Mouse (Mus musculus) heart, postnatal 0 days (tissue): Measurements from ENCODE around the gene Slc2a10. TPM values are rescaled to one million over a fixed set of nuclear protein-coding genes. Genes with fewer than 3 reads are reported as not detected.
A peak's percentile ranks its signal among the peaks of the same experiment; 100 is the strongest.

ENCODE experiments used
- ATAC-seq: fragments of 200-750 bp; cut with Nextera tagmentation; 2 replicates; pipeline ENCODE4 v1.8.0; 2017; ENCODE audit warnings: low read depth, moderate number of reproducible peaks, moderate library complexity; ENCODE audit not compliant: insufficient read depth
- DNase-seq: peaks from one replicate; pipeline ENCODE4 v3.0.0-alpha.2; 2016; ENCODE audit warnings: low spot score
- H3K27ac ChIP-seq: fragments of 300-500 bp; sonication (generic); 2 replicates; pipeline ENCODE4 v1.5.1; 2014; ENCODE audit warnings: low read depth, mild to moderate bottlenecking
- H3K27me3 ChIP-seq: fragments of 300-500 bp; sonication (generic); 2 replicates; pipeline ENCODE4 v1.6.1; 2014; ENCODE audit warnings: low read length, mixed read lengths; ENCODE audit not compliant: control insufficient read depth, insufficient read depth
- H3K36me3 ChIP-seq: fragments of 300-500 bp; sonication (generic); replicated peaks from 2 replicates; pipeline ENCODE4 v1.6.1; 2014; ENCODE audit warnings: low read length, mixed read lengths; ENCODE audit not compliant: control insufficient read depth, insufficient read depth
- H3K4me1 ChIP-seq: fragments of 300-500 bp; sonication (generic); 2 replicates; pipeline ENCODE4 v1.6.1; 2014; ENCODE audit warnings: antibody characterized with exemption; ENCODE audit not compliant: control insufficient read depth, insufficient read depth
- H3K4me2 ChIP-seq: fragments of 300-500 bp; sonication (generic); 2 replicates; pipeline ENCODE4 v1.6.1; 2014; ENCODE audit warnings: low read depth, mild to moderate bottlenecking, low read length, moderate library complexity
- H3K4me3 ChIP-seq: fragments of 300-500 bp; sonication (generic); 2 replicates; pipeline ENCODE4 v1.5.1; 2014; ENCODE audit warnings: low read depth, low read length
- H3K9ac ChIP-seq: fragments of 300-500 bp; sonication (generic); replicated peaks from 2 replicates; pipeline ENCODE4 v1.6.1; 2014; ENCODE audit warnings: low read depth, low read length, mixed read lengths
- H3K9me3 ChIP-seq: fragments of 300-500 bp; sonication (generic); replicated peaks from 2 replicates; pipeline ENCODE4 v1.6.1; 2016; ENCODE audit warnings: low read length; ENCODE audit not compliant: control insufficient read depth
- CTCF ChIP-seq: IDR thresholded peaks from 2 replicates; pipeline ENCODE4 v1.5.1; 2016; ENCODE audit warnings: antibody characterized with exemption, control low read depth, low read depth
- EP300 ChIP-seq: IDR thresholded peaks from 2 replicates; pipeline ENCODE4 v1.6.1; 2016; ENCODE audit warnings: antibody characterized with exemption, low read depth
- WGBS: fragments of 180-500 bp; shearing (Covaris S2); extraction: QIAGEN DNeasy Blood & Tissue Kit; methylation state at CpG from one replicate; pipeline ENCODE4 v1.1.7; 2014; 5-methylcytosine and 5-hydroxymethylcytosine counted together
- polyA plus RNA-seq: library from polyadenylated mRNA; unstranded; fragments of >200 nt; fragmentation: Nextera tagmentation; extraction: Ambion mirVana; gene quantifications from 2 replicates; pipeline ENCODE4 v1.2.1, GENCODE M21; 2015
- total RNA-seq: library from RNA; depleted of rRNA; stranded (reverse); fragments of >200 nt; gene quantifications from 2 replicates; pipeline ENCODE4 v1.2.3, GENCODE M21; 2014; ENCODE audit warnings: low replicate concordance

The Slc2a10 gene
- total and polyA plus RNA-seq, 2 experiments from 2014 or later: 3.5 to 3.6 TPM

DNA sequence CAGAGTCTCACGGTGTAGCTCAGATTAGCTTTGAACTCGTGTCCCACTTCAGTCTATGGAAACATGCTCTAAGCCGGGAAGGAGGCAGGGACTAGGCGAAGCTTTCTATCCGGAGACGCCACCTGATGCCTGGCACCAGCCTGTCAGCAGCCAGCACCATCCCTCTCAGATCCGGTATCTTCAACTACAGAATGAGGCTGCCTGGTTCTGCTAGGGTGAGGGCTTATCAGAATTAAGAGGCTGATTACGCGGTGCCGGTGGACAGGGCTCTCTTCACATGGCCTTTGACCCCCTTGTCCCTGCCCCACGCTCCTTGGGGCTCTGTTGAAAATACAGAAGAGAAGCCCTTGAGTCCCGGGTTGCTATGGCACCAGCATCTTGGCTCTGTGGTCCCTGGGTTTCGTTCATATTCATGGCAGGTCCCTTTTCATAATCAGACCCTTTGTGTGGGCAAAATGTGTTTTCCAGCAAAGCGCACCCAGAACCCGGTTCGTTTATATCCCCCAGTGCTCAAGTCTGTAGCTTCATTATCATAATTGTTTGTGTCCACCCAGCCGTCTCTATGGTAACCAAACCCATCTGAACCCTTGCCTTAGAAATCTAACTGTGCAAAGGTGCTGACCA is 9.9 kb upstream of the Slc2a10 start:
- peak overlapping the region; percentile 73 for H3K4me3 ChIP-seq
- H3K9me3 ChIP-seq: no peaks in the 10 kb centered on the region
- no peaks in the 10 kb centered on the region for H3K27me3 ChIP-seq
- 22% methylated on average over 17 of the region's 17 CpGs for WGBS
- H3K27ac ChIP-seq: peak overlapping the region; percentile 76; the same call in 1 of the 2 replicates
- TF ChIP-seq CTCF: no peak
- TF ChIP-seq EP300: no peak
- ATAC-seq: no peak
- DNase-seq: no peak
- H3K9ac ChIP-seq: peak overlapping the region; percentile 83
- H3K36me3 ChIP-seq: peaks cover 19% of the 10 kb centered on the region
- H3K4me1 ChIP-seq: peaks cover 6% of the 10 kb centered on the region; the same call in 1 of the 2 replicates
- H3K4me2 ChIP-seq: peak overlapping the region; percentile 75

- no peaks in the 10 kb centered on the region for H3K9me3 ChIP-seq
- DNase-seq (no peak), ATAC-seq (no peak)
- H3K27me3 ChIP-seq: no peaks in the 10 kb centered on the region
- H3K36me3 ChIP-seq: peaks cover 14% of the 10 kb centered on the region
- H3K4me3 ChIP-seq: no peak overlapping the region
- H3K4me1 ChIP-seq: peaks cover 6% of the 10 kb centered on the region; the same call in 1 of the 2 replicates
- H3K4me2 ChIP-seq: no peak overlapping the region
- no peak overlapping the region for H3K9ac ChIP-seq
- no peak for TF ChIP-seq EP300
- TF ChIP-seq CTCF: no peak
- WGBS: 35% methylated on average over 2 of the region's 2 CpGs
- no peak overlapping the region for H3K27ac ChIP-seq
Observed at GRCm38 (mm10) chr2:165494495-165494894, 9.1 kb upstream of the Slc2a10 start.

GRCm38 (mm10) chr2:165496251-165496650 is 7.3 kb upstream of the Slc2a10 start:
- Histone ChIP-seq H3K9me3 (no peaks in the 10 kb centered on the region), H3K27ac (no peak overlapping the region), H3K27me3 (peaks cover 3% of the 10 kb centered on the region; the same call in 1 of the 2 replicates), H3K36me3 (no peaks in the 10 kb centered on the region), H3K9ac (no peak overlapping the region), H3K4me3 (no peak overlapping the region), H3K4me1 (peaks cover 6% of the 10 kb centered on the region; the same call in 1 of the 2 replicates), H3K4me2 (no peak overlapping the region)
- ATAC-seq (no peak), DNase-seq (no peak)
- TF ChIP-seq EP300 (no peak), CTCF (peak; percentile 40)

DNA sequence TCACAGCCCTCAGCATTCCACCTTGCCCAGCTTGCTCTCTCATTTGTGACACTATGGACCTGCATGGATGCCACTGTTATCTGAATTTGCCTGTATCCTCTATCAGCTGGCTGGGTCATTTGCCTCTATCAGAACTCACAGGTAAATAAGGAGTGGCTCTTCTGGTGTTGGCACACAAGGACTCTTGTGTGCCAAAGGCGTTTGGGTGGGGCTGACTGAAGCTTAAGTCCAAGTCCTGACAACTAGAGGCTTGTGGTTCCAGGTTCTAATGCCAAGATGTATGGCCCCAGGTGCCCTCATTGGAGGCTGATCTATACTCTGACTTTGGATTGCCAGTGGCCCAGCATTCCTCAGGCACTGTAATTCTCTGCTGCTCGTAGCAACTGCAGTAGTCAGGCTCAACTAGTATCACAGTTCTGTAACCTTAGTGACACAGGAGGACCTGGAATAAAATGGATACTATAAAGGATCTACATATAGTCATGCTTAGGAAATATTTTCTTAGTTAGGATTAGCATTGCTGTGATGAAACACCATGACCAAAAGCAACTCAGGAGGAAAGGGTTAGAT is 5.8 kb upstream of the Slc2a10 start:
- WGBS: 61% methylated on average over 2 of the region's 2 CpGs
- TF ChIP-seq CTCF (no peak), EP300 (no peak)
- no peaks in the 10 kb centered on the region for H3K9me3 ChIP-seq
- peaks cover 3% of the 10 kb centered on the region; the same call in 1 of the 2 replicates for H3K27me3 ChIP-seq
- no peak overlapping the region for H3K4me3 ChIP-seq
- DNase-seq: no peak
- H3K4me2 ChIP-seq: no peak overlapping the region
- H3K9ac ChIP-seq: no peak overlapping the region
- no peak for ATAC-seq
- 0 out of 2 replicates have a peak, but pooled peaks cover under 1% of the 10 kb centered on the region for H3K4me1 ChIP-seq
- no peak overlapping the region for H3K27ac ChIP-seq
- H3K36me3 ChIP-seq: no peaks in the 10 kb centered on the region

DNA sequence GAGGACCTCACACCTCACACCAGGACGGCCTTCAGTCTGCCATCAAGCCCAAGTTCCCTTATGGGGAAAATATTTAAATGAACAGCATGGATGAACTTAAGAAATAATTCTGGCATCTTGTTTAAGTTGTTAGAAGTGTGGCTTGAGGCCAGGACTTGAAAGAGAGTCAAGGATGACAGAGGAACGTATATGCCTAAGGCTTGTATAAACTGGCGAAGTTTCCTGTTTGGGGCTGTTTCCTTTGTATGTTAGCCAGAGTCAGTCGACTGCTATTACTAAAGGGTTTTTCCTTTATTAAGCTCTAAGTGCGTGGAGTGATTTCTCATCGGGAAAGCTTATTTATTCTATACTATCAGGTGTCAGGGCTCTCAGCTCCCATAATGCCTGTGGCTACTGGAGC is 4.8 kb upstream of the Slc2a10 start:
- Histone ChIP-seq H3K27ac (no peak overlapping the region), H3K4me2 (no peak overlapping the region), H3K27me3 (peaks cover 3% of the 10 kb centered on the region; the same call in 1 of the 2 replicates), H3K9ac (no peak overlapping the region), H3K4me3 (no peak overlapping the region), H3K4me1 (peaks cover 7% of the 10 kb centered on the region; the same call in 1 of the 2 replicates), H3K9me3 (no peaks in the 10 kb centered on the region), H3K36me3 (no peaks in the 10 kb centered on the region)
- DNase-seq (no peak), ATAC-seq (no peak)
- no peak for TF ChIP-seq EP300
- TF ChIP-seq CTCF: no peak
- WGBS: 51% methylated on average over 6 of the region's 6 CpGs

DNA sequence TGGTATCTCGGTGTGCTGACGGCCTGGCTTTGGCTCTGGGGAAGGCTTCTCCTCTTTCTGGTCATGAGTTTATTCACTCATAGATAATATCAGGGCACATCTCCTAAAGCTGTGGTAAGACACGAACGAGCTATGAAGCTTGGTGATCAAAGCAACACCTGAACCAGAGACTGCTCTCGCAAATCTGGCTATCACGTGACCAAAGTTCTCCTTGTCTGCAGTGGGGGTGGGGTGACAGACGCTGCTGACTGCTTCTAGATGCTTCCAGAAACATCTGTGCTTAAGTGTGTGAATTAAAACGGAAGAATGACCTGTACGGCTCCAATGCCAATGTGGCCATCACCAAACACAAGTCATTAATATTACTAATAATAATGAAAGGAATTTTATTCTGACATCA is 6.1 kb downstream of the Slc2a10 start:
- 46% methylated on average over 9 of the region's 9 CpGs for WGBS
- Histone ChIP-seq H3K9me3 (no peaks in the 10 kb centered on the region), H3K27me3 (peaks cover 7% of the 10 kb centered on the region; the same call in 1 of the 2 replicates), H3K4me3 (no peak overlapping the region), H3K9ac (no peak overlapping the region), H3K27ac (no peak overlapping the region), H3K36me3 (no peaks in the 10 kb centered on the region), H3K4me2 (no peak overlapping the region), H3K4me1 (0 out of 2 replicates have a peak, but pooled peaks cover 10% of the 10 kb centered on the region)
- DNase-seq (no peak), ATAC-seq (no peak)
- TF ChIP-seq EP300: no peak
- TF ChIP-seq CTCF: no peak
